In the genomic region with DNA sequence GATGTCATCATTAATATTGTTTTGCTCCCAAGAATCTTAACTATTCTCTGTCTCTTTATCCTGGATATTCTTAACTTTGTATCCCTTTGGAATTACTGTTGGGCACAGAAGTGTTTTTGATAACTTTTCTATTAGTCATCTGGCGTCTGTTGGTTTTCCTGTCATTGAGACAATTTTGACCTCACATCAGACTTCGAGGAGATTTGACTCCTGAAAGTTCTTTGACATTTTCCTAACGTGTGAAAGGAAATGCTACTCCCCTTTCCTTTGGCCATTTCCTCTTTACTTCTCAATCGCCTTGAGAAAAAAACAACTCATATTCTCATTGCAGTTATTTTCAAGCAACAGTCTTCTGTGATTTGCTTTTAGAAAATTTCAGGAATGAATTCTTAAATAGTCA, we compare ENCODE assay signal across 8 mouse cellular contexts. TPM values are rescaled to one million over a fixed set of nuclear protein-coding genes. Genes with fewer than 3 reads are reported as not detected.
DNase-seq lines count a peak whose midpoint lies in the region; ATAC-seq and TF ChIP-seq lines count a peak whose summit lies in the region.

No protein-coding gene starts in this region.

- H3K27me3 ChIP-seq in erythroblast, embryonic 14.5 days (ENCODE audit: control insufficient read depth), result peaks cover 28% of the 10 kb centered on the region
- H3K27me3 ChIP-seq in C2C12 (ENCODE audit: control insufficient read depth, insufficient read depth, insufficient read length), result no peaks in the 10 kb centered on the region
- H3K27me3 ChIP-seq in heart, embryonic 15.5 days, result no peaks in the 10 kb centered on the region
- peaks cover 4% of the 10 kb centered on the region for H3K27me3 ChIP-seq in liver, embryonic 16.5 days (ENCODE audit: control insufficient read depth, insufficient read depth, low read depth, low read length)

- H3ac ChIP-seq in C2C12 (ENCODE audit: control insufficient read depth, insufficient read length, low read depth), result no peak overlapping the region

- H3K9ac ChIP-seq in heart, embryonic 15.5 days, result peak overlapping the region; percentile 49; the same call in 1 of the 2 replicates
- no peak overlapping the region for H3K9ac ChIP-seq in liver, embryonic 16.5 days (ENCODE audit: low read depth, low read length)

- H3K4me1 ChIP-seq in erythroblast, embryonic 14.5 days (ENCODE audit: control insufficient read depth), result peaks cover 28% of the 10 kb centered on the region
- peaks cover 16% of the 10 kb centered on the region for H3K4me1 ChIP-seq in heart, embryonic 15.5 days (replicated peaks)
- H3K4me1 ChIP-seq in liver, embryonic 16.5 days (ENCODE audit: control insufficient read depth, low read depth, low read length), result peaks cover 15% of the 10 kb centered on the region

- no peak for ATAC-seq in erythroblast, adult 5-6 weeks (replicated peaks; ENCODE audit: low FRiP score, poor library complexity, severe bottlenecking)
- ATAC-seq in heart, embryonic 15.5 days (replicated peaks; ENCODE audit: insufficient number of reproducible peaks, insufficient read depth, low FRiP score, low read depth), result no peak
- ATAC-seq in liver, embryonic 16.5 days (ENCODE audit: low read depth), result no peak

- H3K36me3 ChIP-seq in erythroblast, embryonic 14.5 days (ENCODE audit: control insufficient read depth), result no peaks in the 10 kb centered on the region
- no peaks in the 10 kb centered on the region for H3K36me3 ChIP-seq in C2C12 (ENCODE audit: control insufficient read depth, insufficient read depth)
- no peaks in the 10 kb centered on the region for H3K36me3 ChIP-seq in heart, embryonic 15.5 days
- H3K36me3 ChIP-seq in liver, embryonic 16.5 days (ENCODE audit: control insufficient read depth, insufficient read depth), result no peaks in the 10 kb centered on the region

- no peak for TF ChIP-seq CTCF in C2C12 (IDR thresholded peaks at IDR 0.05; ENCODE audit: control insufficient read depth, insufficient read depth, insufficient read length)

- WGBS in heart, embryonic 15.5 days, result under 1% methylated on average over 4 of the region's 4 CpGs
- 5% methylated on average over 4 of the region's 4 CpGs for WGBS in liver, embryonic 16.5 days (ENCODE audit: insufficient replicate concordance)

- peak overlapping the region; percentile 86 for H3K4me3 ChIP-seq in erythroblast, embryonic 14.5 days (replicated peaks)
- H3K4me3 ChIP-seq in C2C12 (ENCODE audit: insufficient read depth, poor library complexity, severe bottlenecking), result peak overlapping the region; percentile 71
- peak overlapping the region; percentile 48 for H3K4me3 ChIP-seq in heart, embryonic 15.5 days
- H3K4me3 ChIP-seq in liver, embryonic 16.5 days (ENCODE audit: low read depth, low read length), result peak overlapping the region; percentile 22; the same call in 1 of the 2 replicates

- no peak for DNase-seq in right cerebral cortex, postnatal 4 days
- no peak for DNase-seq in layer of hippocampus, postnatal 25 days (ENCODE audit: extremely low spot score in 1 of 2, low spot score in 1 of 2)
- DNase-seq in urinary bladder, adult 18-20 months (ENCODE audit: low spot score in 2 of 2), result no peak

- peaks cover 68% of the 10 kb centered on the region for H3K79me2 ChIP-seq in C2C12 (ENCODE audit: control insufficient read depth, insufficient read depth)

- H3K4me2 ChIP-seq in heart, embryonic 15.5 days, result peak overlapping the region; percentile 66
- peak overlapping the region; percentile 39 for H3K4me2 ChIP-seq in liver, embryonic 16.5 days (ENCODE audit: low read depth, low read length)

- H3K9me3 ChIP-seq in erythroblast, embryonic 14.5 days (ENCODE audit: control insufficient read depth, low read length), result no peaks in the 10 kb centered on the region
- H3K9me3 ChIP-seq in heart, embryonic 15.5 days (replicated peaks), result no peaks in the 10 kb centered on the region
- H3K9me3 ChIP-seq in liver, embryonic 16.5 days (replicated peaks; ENCODE audit: control insufficient read depth, low read length), result no peaks in the 10 kb centered on the region

- 0 out of 2 replicates have a peak overlapping the region, but pooled peaks have one; percentile 27 for H3K27ac ChIP-seq in heart, embryonic 15.5 days
- no peak overlapping the region for H3K27ac ChIP-seq in liver, embryonic 16.5 days (ENCODE audit: low read length)

- H3K79me3 ChIP-seq in C2C12 (ENCODE audit: low read depth), result peaks cover 58% of the 10 kb centered on the region

TF ChIP-seq in C2C12, 6 proteins besides CTCF, POLR2A, EP300 and RAD21:
- no peak for TF ChIP-seq FOSL1 (IDR thresholded peaks at IDR 0.05; ENCODE audit: insufficient read depth, low read length, poor library complexity, severe bottlenecking)
- no peak for TF ChIP-seq CEBPB (IDR thresholded peaks at IDR 0.05; ENCODE audit: low read depth)
- no peak for TF ChIP-seq MYOG (IDR thresholded peaks at IDR 0.05; ENCODE audit: control insufficient read depth, extremely low read depth, insufficient read length)
- no peak for TF ChIP-seq MYOD1 (IDR thresholded peaks at IDR 0.05; ENCODE audit: control insufficient read depth, insufficient read length, low read depth)
- TF ChIP-seq MAX (IDR thresholded peaks at IDR 0.05), result no peak

RNA-seq across cellular contexts. Expression of gene Bmpr2, which starts 2.1 kb away (rescaled TPM):
- 0.02 TPM in 2 replicates for polyA plus RNA-seq in erythroblast, embryonic 14.5 days (2012)
- 5.4 and 7.9 TPM in 2 replicates for total RNA-seq in erythroblast, adult 5-6 weeks (2015; ENCODE audit: low replicate concordance)
- total RNA-seq in erythroblast, adult 5-6 weeks (2017; ENCODE audit: low replicate concordance), result 2.0 and 8.4 TPM in 2 replicates
- 3.7 TPM for polyA plus RNA-seq in C2C12 (2012; fragmentation: generic; extraction: Trizol)
- polyA plus RNA-seq in heart, embryonic 15.5 days (2015; fragmentation: Nextera tagmentation; extraction: Ambion mirVana), result 5.8 and 6.5 TPM in 2 replicates
- polyA plus RNA-seq in liver, embryonic 16.5 days (2015; fragmentation: Nextera tagmentation; extraction: Ambion mirVana), result 0.87 and 0.88 TPM in 2 replicates
- total RNA-seq in layer of hippocampus, postnatal 25 days (2021), result 10 to 100 TPM; 83.2 to 97.1 TPM

Comparison
In these comparisons a context has a peak if more than half of its experiments do, and no peak if none do; other contexts are left out.
1. H3K4me3 ChIP-seq: peak in every context shown above with its lines; median percentile 86 in erythroblast, embryonic 14.5 days; 71 in C2C12; 48 in heart, embryonic 15.5 days; 22 in liver, embryonic 16.5 days.